Mouse (Mus musculus) liver, embryonic 16.5 days (tissue): ENCODE measurements around the gene Fbxo21. TPM values are rescaled to one million over a fixed set of nuclear protein-coding genes. Genes with fewer than 3 reads are reported as not detected.

ENCODE experiments used
- ATAC-seq: fragments of 200-750 bp; cut with Nextera tagmentation; 2 replicates; pipeline ENCODE4 v1.8.0; 2017; ENCODE audit warnings: low read depth, mild to moderate bottlenecking, moderate number of reproducible peaks, moderate library complexity
- H3K27ac ChIP-seq: fragments of 300-500 bp; sonication (generic); 2 replicates; pipeline ENCODE4 v1.5.1; 2014; ENCODE audit warnings: mild to moderate bottlenecking, low read length
- H3K27me3 ChIP-seq: fragments of 300-500 bp; sonication (generic); 2 replicates; pipeline ENCODE4 v1.6.1; 2014; ENCODE audit warnings: low read depth, low read length, mixed read lengths; ENCODE audit not compliant: control insufficient read depth, insufficient read depth
- H3K36me3 ChIP-seq: fragments of 300-500 bp; sonication (generic); 2 replicates; pipeline ENCODE4 v1.6.1; 2014; ENCODE audit warnings: mild to moderate bottlenecking; ENCODE audit not compliant: control insufficient read depth, insufficient read depth
- H3K4me1 ChIP-seq: fragments of 300-500 bp; sonication (generic); 2 replicates; pipeline ENCODE4 v1.6.1; 2014; ENCODE audit warnings: low read depth, low read length, mixed read lengths; ENCODE audit not compliant: control insufficient read depth
- H3K4me2 ChIP-seq: fragments of 300-500 bp; sonication (generic); 2 replicates; pipeline ENCODE4 v1.6.1; 2014; ENCODE audit warnings: low read depth, low read length, mixed read lengths
- H3K4me3 ChIP-seq: fragments of 300-500 bp; sonication (generic); 2 replicates; pipeline ENCODE4 v1.5.1; 2014; ENCODE audit warnings: low read depth, mild to moderate bottlenecking, low read length
- H3K9ac ChIP-seq: fragments of 300-500 bp; sonication (generic); 2 replicates; pipeline ENCODE4 v1.6.1; 2014; ENCODE audit warnings: low read depth, low read length
- H3K9me3 ChIP-seq: fragments of 300-500 bp; sonication (generic); replicated peaks from 2 replicates; pipeline ENCODE4 v1.6.1; 2016; ENCODE audit warnings: low read length; ENCODE audit not compliant: control insufficient read depth
- WGBS: fragments of 180-500 bp; shearing (Covaris S2); extraction: QIAGEN DNeasy Blood & Tissue Kit; methylation state at CpG from one replicate; pipeline ENCODE4 v1.1.7; 2014; ENCODE audit not compliant: insufficient replicate concordance; 5-methylcytosine and 5-hydroxymethylcytosine counted together
- polyA plus RNA-seq: library from polyadenylated mRNA; unstranded; fragments of >200 nt; fragmentation: Nextera tagmentation; extraction: Ambion mirVana; gene quantifications from 2 replicates; pipeline ENCODE4 v1.2.1, GENCODE M21; 2015

Gene Fbxo21
- polyA plus RNA-seq, 1 experiment from 2014 or later: 18.2 TPM

- Histone ChIP-seq H3K4me1 (peaks cover 4% of the 10 kb centered on the region), H3K36me3 (peaks cover 10% of the 10 kb centered on the region), H3K4me2 (no peak overlapping the region), H3K9me3 (no peaks in the 10 kb centered on the region), H3K27ac (no peak overlapping the region), H3K27me3 (no peaks in the 10 kb centered on the region), H3K4me3 (no peak overlapping the region), H3K9ac (no peak overlapping the region)
- no peak for ATAC-seq
- WGBS: 36% methylated on average over 9 of the region's 9 CpGs
Observed at GRCm38 (mm10) chr5:118002059-118002458, 25.5 kb downstream of the Fbxo21 start.

GRCm38 (mm10) chr5:118004619-118005018 is 28.1 kb downstream of the Fbxo21 start:
- Histone ChIP-seq H3K27me3 (no peaks in the 10 kb centered on the region), H3K27ac (no peak overlapping the region), H3K9ac (no peak overlapping the region), H3K4me3 (no peak overlapping the region), H3K4me1 (no peaks in the 10 kb centered on the region), H3K36me3 (peaks cover 10% of the 10 kb centered on the region), H3K9me3 (no peaks in the 10 kb centered on the region), H3K4me2 (no peak overlapping the region)
- WGBS: 71% methylated on average over 8 of the region's 8 CpGs
- no peak for ATAC-seq

GRCm38 (mm10) chr5:118005728-118006127 is 29.2 kb downstream of the Fbxo21 start:
- WGBS: 71% methylated on average over 1 of the region's 1 CpGs

GRCm38 (mm10) chr5:118008344-118008743 is 31.8 kb downstream of the Fbxo21 start:
- H3K4me2 ChIP-seq: no peak overlapping the region
- no peaks in the 10 kb centered on the region for H3K9me3 ChIP-seq
- ATAC-seq: no peak
- H3K9ac ChIP-seq: no peak overlapping the region
- H3K4me3 ChIP-seq: no peak overlapping the region
- no peaks in the 10 kb centered on the region for H3K4me1 ChIP-seq
- WGBS: 82% methylated on average over 13 of the region's 13 CpGs
- H3K27ac ChIP-seq: no peak overlapping the region
- no peaks in the 10 kb centered on the region; the same call in 1 of the 2 replicates for H3K36me3 ChIP-seq
- no peaks in the 10 kb centered on the region for H3K27me3 ChIP-seq

More at GRCm38 (mm10) chr5:118005728-118006127, 29.2 kb downstream of the Fbxo21 start:
- no peaks in the 10 kb centered on the region for H3K4me1 ChIP-seq
- H3K36me3 ChIP-seq: peaks cover 6% of the 10 kb centered on the region
- H3K9ac ChIP-seq: no peak overlapping the region
- H3K4me2 ChIP-seq: no peak overlapping the region
- no peaks in the 10 kb centered on the region for H3K27me3 ChIP-seq
- no peak overlapping the region for H3K27ac ChIP-seq
- ATAC-seq: no peak
- H3K4me3 ChIP-seq: no peak overlapping the region
- no peaks in the 10 kb centered on the region for H3K9me3 ChIP-seq

GRCm38 (mm10) chr5:118010872-118011271 is 34.3 kb downstream of the Fbxo21 start:
- H3K27ac ChIP-seq: no peak overlapping the region
- no peak overlapping the region for H3K4me3 ChIP-seq
- H3K27me3 ChIP-seq: no peaks in the 10 kb centered on the region; the same call in 1 of the 2 replicates
- WGBS: 69% methylated on average over 7 of the region's 7 CpGs
- H3K36me3 ChIP-seq: no peaks in the 10 kb centered on the region; the same call in 1 of the 2 replicates
- no peak for ATAC-seq
- no peak overlapping the region for H3K9ac ChIP-seq
- H3K4me2 ChIP-seq: no peak overlapping the region
- H3K9me3 ChIP-seq: no peaks in the 10 kb centered on the region
- H3K4me1 ChIP-seq: no peaks in the 10 kb centered on the region

DNA sequence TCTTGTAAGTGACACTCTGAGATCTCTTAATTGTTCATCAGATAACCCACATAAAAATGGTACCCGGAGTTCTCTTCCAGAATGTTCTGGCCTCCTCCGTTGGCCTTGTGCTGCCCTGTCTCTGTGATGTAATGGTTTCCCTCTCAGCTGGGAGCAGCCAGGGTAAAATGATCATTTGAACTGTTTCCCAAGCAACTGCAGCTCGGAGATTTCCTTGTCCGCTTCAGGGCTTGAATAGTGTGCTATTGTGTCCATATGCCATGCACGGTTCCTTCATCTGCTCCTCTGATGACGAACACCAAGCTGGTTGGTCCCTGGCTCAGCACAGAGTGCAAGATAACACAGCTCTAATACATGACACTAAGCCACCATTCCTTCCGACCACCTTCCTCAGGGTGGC is 35.3 kb downstream of the Fbxo21 start:
- Histone ChIP-seq H3K4me3 (no peak overlapping the region), H3K27me3 (no peaks in the 10 kb centered on the region; the same call in 1 of the 2 replicates), H3K4me1 (no peaks in the 10 kb centered on the region), H3K36me3 (no peaks in the 10 kb centered on the region; the same call in 1 of the 2 replicates), H3K4me2 (no peak overlapping the region), H3K9ac (no peak overlapping the region), H3K27ac (no peak overlapping the region), H3K9me3 (no peaks in the 10 kb centered on the region)
- WGBS: 64% methylated on average over 7 of the region's 7 CpGs
- ATAC-seq: no peak

DNA sequence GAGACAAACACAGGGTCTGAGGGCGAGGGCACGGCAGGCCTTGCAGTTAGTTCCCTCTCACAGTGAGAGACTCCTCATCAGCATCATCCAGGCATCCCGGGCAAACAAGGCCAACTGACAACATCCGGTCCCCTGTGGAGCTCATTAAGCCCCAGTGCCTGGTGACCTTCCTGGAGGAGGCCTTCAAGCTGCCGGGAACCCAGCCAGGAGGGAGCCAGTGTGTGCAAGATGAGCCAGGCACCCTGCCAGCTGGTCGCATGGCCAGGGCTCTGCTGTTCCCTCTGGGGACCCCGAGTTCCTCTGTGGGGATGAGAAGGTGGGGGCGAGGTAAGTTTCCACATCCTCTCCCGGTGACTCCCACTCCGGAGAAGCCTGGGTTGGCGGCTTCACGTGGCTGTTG is 38.5 kb downstream of the Fbxo21 start:
- H3K9ac ChIP-seq: no peak overlapping the region
- no peaks in the 10 kb centered on the region for H3K36me3 ChIP-seq
- no peak for ATAC-seq
- H3K27ac ChIP-seq: no peak overlapping the region
- H3K27me3 ChIP-seq: no peaks in the 10 kb centered on the region; the same call in 1 of the 2 replicates
- H3K9me3 ChIP-seq: no peaks in the 10 kb centered on the region
- H3K4me1 ChIP-seq: no peaks in the 10 kb centered on the region
- 33% methylated on average over 12 of the region's 12 CpGs for WGBS
- H3K4me2 ChIP-seq: no peak overlapping the region
- no peak overlapping the region for H3K4me3 ChIP-seq

- ATAC-seq: no peak
- WGBS: 76% methylated on average over 2 of the region's 2 CpGs
- Histone ChIP-seq H3K27ac (no peak overlapping the region), H3K4me1 (no peaks in the 10 kb centered on the region), H3K9ac (no peak overlapping the region), H3K4me3 (no peak overlapping the region), H3K4me2 (no peak overlapping the region), H3K27me3 (no peaks in the 10 kb centered on the region; the same call in 1 of the 2 replicates), H3K9me3 (no peaks in the 10 kb centered on the region), H3K36me3 (no peaks in the 10 kb centered on the region)
Observed at GRCm38 (mm10) chr5:118015669-118016068, 39.1 kb downstream of the Fbxo21 start.

DNA sequence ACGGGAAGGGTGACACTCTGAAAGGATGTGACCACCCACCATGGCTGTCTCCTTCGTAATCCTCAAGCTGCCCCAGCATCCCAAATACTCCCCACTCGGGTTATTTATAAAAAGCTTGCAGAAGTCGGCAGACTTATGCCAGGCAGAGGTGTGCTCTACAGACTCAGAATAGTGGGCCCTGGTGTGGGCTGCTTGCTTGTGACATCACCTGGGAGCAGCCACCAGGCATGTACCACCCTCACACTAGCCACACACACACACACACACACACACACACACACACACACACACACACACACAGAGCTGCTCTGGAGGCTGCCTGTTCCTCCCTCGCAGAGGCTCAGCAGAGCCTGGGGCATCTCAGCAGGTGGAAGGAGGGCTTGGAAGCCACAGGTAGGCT is 41.0 kb downstream of the Fbxo21 start:
- ATAC-seq: no peak
- no peaks in the 10 kb centered on the region for H3K9me3 ChIP-seq
- no peak overlapping the region for H3K27ac ChIP-seq
- H3K9ac ChIP-seq: no peak overlapping the region
- H3K27me3 ChIP-seq: no peaks in the 10 kb centered on the region; the same call in 1 of the 2 replicates
- WGBS: 50% methylated on average over 5 of the region's 5 CpGs
- H3K4me2 ChIP-seq: no peak overlapping the region
- no peaks in the 10 kb centered on the region for H3K36me3 ChIP-seq
- no peak overlapping the region for H3K4me3 ChIP-seq
- H3K4me1 ChIP-seq: no peaks in the 10 kb centered on the region
